Mouse (Mus musculus): Measurements from ENCODE around the gene Bcdin3d.

DNA sequence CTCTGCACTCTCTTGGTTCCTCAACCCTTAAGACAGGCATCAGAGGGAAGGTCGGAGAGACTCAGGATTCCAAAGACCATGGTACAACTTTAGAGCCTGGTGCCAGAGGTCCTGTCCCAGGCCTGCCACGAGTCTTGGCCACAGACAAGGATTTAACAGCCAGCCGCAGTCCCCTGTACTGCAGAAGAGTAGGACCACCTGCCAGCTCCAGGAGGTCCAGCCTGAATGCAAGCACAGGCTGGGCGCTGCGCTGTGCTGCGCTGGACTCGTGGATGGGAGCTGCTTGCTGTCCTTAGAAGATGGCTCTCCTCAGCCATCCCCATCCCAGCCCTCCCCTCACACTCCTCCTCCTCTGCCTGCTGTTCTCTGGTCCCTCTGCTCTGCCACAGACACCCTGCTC is 43.2 kb upstream of the Bcdin3d start:
- no peak for TF ChIP-seq CTCF (conservative IDR thresholded peaks at IDR 0.05; ENCODE audit: low read length)
- no peak for TF ChIP-seq NANOG (IDR thresholded peaks at IDR 0.05; ENCODE audit: borderline replicate concordance, low read length)
- no peak for TF ChIP-seq POU5F1 (IDR thresholded peaks at IDR 0.05; ENCODE audit: borderline replicate concordance, low read length)

All from E14TG2a.4 (cell line).